In the genomic region with DNA sequence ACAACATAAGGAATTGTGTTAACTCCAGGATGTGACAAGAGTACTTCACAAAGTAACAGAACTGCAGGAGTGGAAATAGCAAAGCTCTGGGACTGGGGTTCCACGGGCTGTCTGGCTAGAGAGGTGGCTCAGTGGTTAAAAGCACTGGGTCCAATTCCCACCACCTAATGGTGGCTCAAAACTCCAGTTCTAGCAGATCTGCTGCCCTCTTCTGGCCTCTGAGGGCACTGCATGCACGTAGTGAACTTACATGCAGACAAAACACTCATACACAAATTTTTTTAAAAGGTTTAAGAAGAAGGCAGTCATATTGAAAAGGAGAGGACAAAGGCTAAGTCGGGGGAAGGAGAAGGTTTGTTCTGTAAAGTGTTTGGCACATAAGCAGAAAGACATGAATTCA, we compare ENCODE assay signal across 12 mouse cellular contexts. TPM values are rescaled to one million over a fixed set of nuclear protein-coding genes. Genes with fewer than 3 reads are reported as not detected.
A peak's percentile ranks its signal among the peaks of the same experiment; 100 is the strongest.
DNase-seq lines count a peak whose midpoint lies in the region; ATAC-seq and TF ChIP-seq lines count a peak whose summit lies in the region.
"Had no signal": no experiment of that assay in that cellular context is flagged by ENCODE, and none has a peak within 500 bp of the region (broad histone marks: within the 10 kb centered on the region; RNA-seq: fewer than 3 reads in every experiment).

No protein-coding gene starts in this region.

- no peaks in the 10 kb centered on the region for H3K27me3 ChIP-seq in hindbrain, postnatal 0 days (ENCODE audit: insufficient read depth, low read length)
- H3K27me3 ChIP-seq in hindbrain, embryonic 14.5 days (ENCODE audit: control insufficient read depth, insufficient read depth, low read length): no peaks in the 10 kb centered on the region
- H3K27me3 ChIP-seq in testis, adult 2 months (ENCODE audit: control insufficient read depth, insufficient read depth, low read length): no peaks in the 10 kb centered on the region
- no peaks in the 10 kb centered on the region for H3K27me3 ChIP-seq in neural tube, embryonic 15.5 days (replicated peaks)
- no peaks in the 10 kb centered on the region for H3K27me3 ChIP-seq in forebrain, embryonic 12.5 days
- H3K27me3 ChIP-seq: neural tube, embryonic 12.5 days had no signal

- peak; percentile 51 for TF ChIP-seq CTCF in hindbrain, postnatal 0 days (IDR thresholded peaks at IDR 0.05; ENCODE audit: low read depth)
- TF ChIP-seq CTCF in testis, adult 2 months (IDR thresholded peaks at IDR 0.05; ENCODE audit: control insufficient read depth, insufficient read depth, insufficient replicate concordance, low read depth, low read length): peak; percentile 46; the same call in 1 of the 2 replicates

- WGBS in hindbrain, postnatal 0 days: 79% methylated on average over 3 of the region's 3 CpGs
- WGBS in hindbrain, embryonic 14.5 days: 86% methylated on average over 3 of the region's 3 CpGs
- 89% methylated on average over 3 of the region's 3 CpGs for WGBS in neural tube, embryonic 15.5 days
- 78% methylated on average over 3 of the region's 3 CpGs for WGBS in forebrain, embryonic 12.5 days

- no peaks in the 10 kb centered on the region for H3K9me3 ChIP-seq in hindbrain, postnatal 0 days (ENCODE audit: low read length)
- H3K9me3 ChIP-seq in hindbrain, embryonic 14.5 days (ENCODE audit: control insufficient read depth, low read length): no peaks in the 10 kb centered on the region
- H3K9me3 ChIP-seq in neural tube, embryonic 15.5 days (replicated peaks): no peaks in the 10 kb centered on the region
- H3K9me3 ChIP-seq in forebrain, embryonic 12.5 days: 0 out of 2 replicates have a peak, but pooled peaks cover 4% of the 10 kb centered on the region
- H3K9me3 ChIP-seq: neural tube, embryonic 12.5 days had no signal

- peaks cover 12% of the 10 kb centered on the region; the same call in 1 of the 2 replicates for H3K36me3 ChIP-seq in hindbrain, postnatal 0 days (ENCODE audit: insufficient read depth, low read length)
- no peaks in the 10 kb centered on the region; the same call in 1 of the 2 replicates for H3K36me3 ChIP-seq in hindbrain, embryonic 14.5 days (replicated peaks; ENCODE audit: control insufficient read depth, insufficient read depth)
- H3K36me3 ChIP-seq in testis, adult 2 months (ENCODE audit: control insufficient read depth, insufficient read depth, low read length): peaks cover under 1% of the 10 kb centered on the region; the same call in 1 of the 2 replicates
- peaks cover 5% of the 10 kb centered on the region for H3K36me3 ChIP-seq in neural tube, embryonic 15.5 days
- H3K36me3 ChIP-seq in forebrain, embryonic 12.5 days (replicated peaks): no peaks in the 10 kb centered on the region; the same call in 1 of the 2 replicates

- no peak for TF ChIP-seq POLR2A in testis, adult 2 months (IDR thresholded peaks at IDR 0.05; ENCODE audit: control insufficient read depth, low read depth, low read length)

- no peak overlapping the region for H3K4me3 ChIP-seq in hindbrain, postnatal 0 days (ENCODE audit: low read length)
- H3K4me3 ChIP-seq in hindbrain, embryonic 14.5 days (replicated peaks; ENCODE audit: low read length): no peak overlapping the region
- H3K4me3 ChIP-seq in testis, adult 2 months (ENCODE audit: control insufficient read depth, low read depth, low read length): no peak overlapping the region
- H3K4me3 ChIP-seq in neural tube, embryonic 15.5 days (replicated peaks): no peak overlapping the region
- H3K4me3 ChIP-seq in forebrain, embryonic 12.5 days (replicated peaks): no peak overlapping the region
- H3K4me3 ChIP-seq: neural tube, embryonic 12.5 days had no signal

- no peak overlapping the region for H3K4me2 ChIP-seq in hindbrain, postnatal 0 days (ENCODE audit: low read depth, low read length)
- H3K4me2 ChIP-seq in hindbrain, embryonic 14.5 days (replicated peaks): no peak overlapping the region
- H3K4me2 ChIP-seq in neural tube, embryonic 15.5 days: no peak overlapping the region
- H3K4me2 ChIP-seq in forebrain, embryonic 12.5 days: no peak overlapping the region
- H3K4me2 ChIP-seq: neural tube, embryonic 12.5 days had no signal

- no peak overlapping the region for H3K27ac ChIP-seq in hindbrain, postnatal 0 days
- H3K27ac ChIP-seq in hindbrain, embryonic 14.5 days: no peak overlapping the region
- H3K27ac ChIP-seq in testis, adult 2 months (ENCODE audit: control insufficient read depth, insufficient read depth, low read depth, low read length): no peak overlapping the region
- no peak overlapping the region for H3K27ac ChIP-seq in neural tube, embryonic 15.5 days (replicated peaks)
- no peak overlapping the region for H3K27ac ChIP-seq in forebrain, embryonic 12.5 days
- H3K27ac ChIP-seq: neural tube, embryonic 12.5 days had no signal

- ATAC-seq in hindbrain, postnatal 0 days: no peak
- ATAC-seq in hindbrain, embryonic 14.5 days (ENCODE audit: low FRiP score): no peak
- no peak for ATAC-seq in neural tube, embryonic 15.5 days (ENCODE audit: low FRiP score)
- no peak for ATAC-seq in forebrain, embryonic 12.5 days (ENCODE audit: low FRiP score)

- no peak overlapping the region for H3K9ac ChIP-seq in hindbrain, postnatal 0 days (replicated peaks; ENCODE audit: low read length)
- H3K9ac ChIP-seq in hindbrain, embryonic 14.5 days: no peak overlapping the region
- no peak overlapping the region for H3K9ac ChIP-seq in neural tube, embryonic 15.5 days (replicated peaks)
- H3K9ac ChIP-seq in forebrain, embryonic 12.5 days: no peak overlapping the region
- H3K9ac ChIP-seq: neural tube, embryonic 12.5 days had no signal

- DNase-seq in hindbrain, postnatal 0 days (ENCODE audit: low spot score): no peak
- DNase-seq in hindbrain, embryonic 14.5 days (ENCODE audit: low spot score): no peak
- no peak for DNase-seq in testis, postnatal 10 days (ENCODE audit: low spot score)
- peak; percentile 20 for DNase-seq in c-Kit-positive CD71-positive TER-119-negative erythroid progenitor cells, embryonic 14.5 days (ENCODE audit: low read depth)
- DNase-seq in ovary, postnatal 10 days (ENCODE audit: low spot score): no peak
- DNase-seq: embryo, embryonic 11 days; heart, postnatal 14 days; lung, postnatal 14 days had no signal

- no peaks in the 10 kb centered on the region for H3K4me1 ChIP-seq in hindbrain, postnatal 0 days (ENCODE audit: insufficient read depth, low read length)
- no peaks in the 10 kb centered on the region for H3K4me1 ChIP-seq in hindbrain, embryonic 14.5 days (replicated peaks; ENCODE audit: control insufficient read depth, insufficient read depth, low read length)
- H3K4me1 ChIP-seq in testis, adult 2 months (ENCODE audit: control insufficient read depth, insufficient read depth, low read length): no peaks in the 10 kb centered on the region
- H3K4me1 ChIP-seq in neural tube, embryonic 15.5 days: peaks cover 4% of the 10 kb centered on the region; the same call in 1 of the 2 replicates
- no peaks in the 10 kb centered on the region for H3K4me1 ChIP-seq in forebrain, embryonic 12.5 days
- H3K4me1 ChIP-seq: neural tube, embryonic 12.5 days had no signal

RNA-seq across cellular contexts. Expression of a gene that starts 57.8 kb away (rescaled TPM):
- 15.0 and 17.5 TPM in 2 replicates for total RNA-seq in hindbrain, postnatal 0 days (2014; rRNA removed)
- 15.9 and 16.6 TPM in 2 replicates for polyA plus RNA-seq in hindbrain, postnatal 0 days (2015; fragmentation: Nextera tagmentation; extraction: Ambion mirVana)
- 18.6 and 18.9 TPM in 2 replicates for polyA plus RNA-seq in hindbrain, embryonic 14.5 days (2014; fragmentation: Nextera tagmentation; extraction: Ambion mirVana)
- polyA plus RNA-seq in testis, adult 2 months (2012; rRNA removed): 52.0 and 62.0 TPM in 2 replicates
- polyA plus RNA-seq in neural tube, embryonic 15.5 days (2015; fragmentation: Nextera tagmentation; extraction: Ambion mirVana): 16.8 and 19.4 TPM in 2 replicates
- 19.9 and 21.9 TPM in 2 replicates for polyA plus RNA-seq in forebrain, embryonic 12.5 days (2016; fragmentation: Nextera tagmentation; extraction: Ambion mirVana)
